Mouse (Mus musculus): ENCODE measurements around the gene Olfr46. TPM values are rescaled to one million over a fixed set of nuclear protein-coding genes. Genes with fewer than 3 reads are reported as not detected.

The Olfr46 gene
- polyA plus RNA-seq (2017; shearing (Covaris generic)): not detected

DNA sequence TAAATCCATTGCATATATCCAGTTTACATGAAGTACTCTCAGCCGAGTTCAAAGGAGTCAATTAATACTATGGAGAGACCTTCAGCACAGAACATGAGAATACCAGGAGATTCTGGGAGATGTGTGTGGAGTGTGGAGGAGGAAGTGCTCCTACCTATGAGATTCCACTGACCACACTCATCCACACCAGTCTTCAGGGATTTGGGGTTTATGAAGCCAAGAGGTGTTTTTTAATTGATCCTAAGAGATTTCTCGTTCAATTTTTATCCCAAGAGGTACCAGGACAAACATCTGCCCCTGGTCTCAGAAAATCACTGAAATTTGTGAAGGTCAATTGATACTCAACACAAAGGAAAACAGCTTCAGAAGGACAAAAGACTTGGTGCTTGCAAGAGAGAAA is at the start of gene Olfr46:
Olfr46 (plus strand) TSS at position 301 of the 400 bp plus-strand sequence.

GRCm38 (mm10) chr7:140567586-140567985 is 33.5 kb upstream of the Olfr46 start, which contains the start of gene Olfr538:
Olfr538 (plus strand) TSS chr7:140567886.

GRCm38 (mm10) chr7:140628670-140629069 is 27.6 kb downstream of the Olfr46 start, which contains the start of gene Olfr61:
Olfr61 (plus strand) TSS chr7:140628970.

DNA sequence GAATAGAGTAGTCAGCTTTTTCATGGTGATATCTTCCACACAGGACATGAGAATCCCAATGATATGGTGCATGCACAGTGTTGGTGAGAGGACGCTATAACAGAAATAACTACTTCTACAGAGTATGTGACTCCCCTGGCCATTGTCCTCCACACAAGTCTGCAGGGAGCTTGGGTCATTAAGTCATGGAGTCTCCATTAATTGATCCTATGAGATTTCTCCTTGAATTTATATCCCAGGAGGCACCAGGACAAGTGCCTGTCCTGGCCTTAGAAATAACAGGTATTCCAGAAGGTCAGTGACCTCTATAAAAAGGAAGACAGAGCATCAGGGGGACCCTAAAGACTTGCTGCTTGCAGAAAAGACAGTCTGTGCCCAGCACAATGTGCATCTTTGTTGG is 45.1 kb downstream of the Olfr46 start, which contains the start of gene Olfr53:
Olfr53 (plus strand) TSS at position 301 of the 400 bp plus-strand sequence.

GRCm38 (mm10) chr7:140659630-140660029 is 58.6 kb downstream of the Olfr46 start, which contains the start of gene Olfr539:
Olfr539 (plus strand) TSS chr7:140659930.

Other genes starting within 250 kb of the Olfr46 start
- gene Olfr60, start 239.6 kb upstream of the Olfr46 start, polyA plus RNA-seq (2017; shearing (Covaris generic)): 0.20 TPM
- not detected for gene Olfr530, start 224.9 kb upstream of the Olfr46 start, polyA plus RNA-seq (2017; shearing (Covaris generic))
- not detected for gene Olfr531, start 198.4 kb upstream of the Olfr46 start, polyA plus RNA-seq (2017; shearing (Covaris generic))
- gene Olfr532, start 179.6 kb upstream of the Olfr46 start, polyA plus RNA-seq (2017; shearing (Covaris generic)): not detected
- not detected for gene Olfr533, start 137.9 kb upstream of the Olfr46 start, polyA plus RNA-seq (2017; shearing (Covaris generic))
- not detected for gene Olfr535, start 117.1 kb upstream of the Olfr46 start, polyA plus RNA-seq (2017; shearing (Covaris generic))
- not detected for gene Olfr536, start 93.9 kb upstream of the Olfr46 start, polyA plus RNA-seq (2017; shearing (Covaris generic))
- gene Olfr538, start 33.4 kb upstream of the Olfr46 start, polyA plus RNA-seq (2017; shearing (Covaris generic)): not detected
- not detected for gene Olfr61, start 27.7 kb downstream of the Olfr46 start, polyA plus RNA-seq (2017; shearing (Covaris generic))
- gene Olfr53, start 45.2 kb downstream of the Olfr46 start, polyA plus RNA-seq (2017; shearing (Covaris generic)): not detected
- gene Olfr539, start 58.7 kb downstream of the Olfr46 start, polyA plus RNA-seq (2017; shearing (Covaris generic)): 0.02 TPM
- not detected for gene Olfr45, start 80.7 kb downstream of the Olfr46 start, polyA plus RNA-seq (2017; shearing (Covaris generic))
- gene Olfr541, start 96.0 kb downstream of the Olfr46 start, polyA plus RNA-seq (2017; shearing (Covaris generic)): not detected
- gene Cyp2e1, start 162.5 kb downstream of the Olfr46 start, polyA plus RNA-seq (2017; shearing (Covaris generic)): not detected
- gene Syce1, start 186.6 kb downstream of the Olfr46 start, polyA plus RNA-seq (2017; shearing (Covaris generic)): 0.40 TPM
- gene Zfp941, start 220.9 kb downstream of the Olfr46 start, polyA plus RNA-seq (2017; shearing (Covaris generic)): 0.46 TPM
- gene Urah, start 233.7 kb downstream of the Olfr46 start, polyA plus RNA-seq (2017; shearing (Covaris generic)): not detected
- gene Scgb1c1, start 244.3 kb downstream of the Olfr46 start, polyA plus RNA-seq (2017; shearing (Covaris generic)): not detected
- gene Odf3, start 246.5 kb downstream of the Olfr46 start, polyA plus RNA-seq (2017; shearing (Covaris generic)): not detected